Mouse (Mus musculus) neural tube, embryonic 15.5 days (tissue): ENCODE results near the gene Cyp4f16. TPM values are rescaled to one million over a fixed set of nuclear protein-coding genes. Genes with fewer than 3 reads are reported as not detected.
A peak's percentile ranks its signal among the peaks of the same experiment; 100 is the strongest.
"Not testable (repeated sequence)": the region's sequence is repeated elsewhere in the genome, so short reads cannot be mapped to it uniquely, and the experiment has no call there.

Source experiments
- ATAC-seq: fragments of 200-750 bp; cut with Nextera tagmentation; 2 replicates; pipeline ENCODE4 v1.8.0; 2017; ENCODE audit warnings: mild to moderate bottlenecking, moderate TSS enrichment, moderate library complexity; ENCODE audit not compliant: low FRiP score
- H3K27ac ChIP-seq: fragments of 300-500 bp; sonication (generic); replicated peaks from 2 replicates; pipeline ENCODE4 v1.5.1; 2015; ENCODE audit warnings: mild to moderate bottlenecking, inconsistent platforms
- H3K27me3 ChIP-seq: fragments of 300-500 bp; sonication (generic); replicated peaks from 2 replicates; pipeline ENCODE4 v1.6.1; 2015; ENCODE audit warnings: inconsistent platforms
- H3K36me3 ChIP-seq: fragments of 300-500 bp; sonication (generic); 2 replicates; pipeline ENCODE4 v1.6.1; 2015; ENCODE audit warnings: inconsistent platforms
- H3K4me1 ChIP-seq: fragments of 300-500 bp; sonication (generic); 2 replicates; pipeline ENCODE4 v1.6.1; 2015; ENCODE audit warnings: inconsistent platforms
- H3K4me2 ChIP-seq: fragments of 300-500 bp; sonication (generic); 2 replicates; pipeline ENCODE4 v1.6.1; 2015; ENCODE audit warnings: inconsistent platforms, mild to moderate bottlenecking, moderate library complexity
- H3K4me3 ChIP-seq: fragments of 300-500 bp; sonication (generic); replicated peaks from 2 replicates; pipeline ENCODE4 v1.5.1; 2015; ENCODE audit warnings: mild to moderate bottlenecking, inconsistent platforms
- H3K9ac ChIP-seq: fragments of 300-500 bp; sonication (generic); replicated peaks from 2 replicates; pipeline ENCODE4 v1.6.1; 2015; ENCODE audit warnings: mild to moderate bottlenecking, inconsistent platforms
- H3K9me3 ChIP-seq: fragments of 300-500 bp; sonication (generic); replicated peaks from 2 replicates; pipeline ENCODE4 v1.6.1; 2016; ENCODE audit warnings: inconsistent platforms
- WGBS: fragments of 180-500 bp; shearing (Covaris S2); methylation state at CpG from one replicate; pipeline ENCODE4 v1.1.7; 2015; ENCODE audit warnings: mixed read lengths; 5-methylcytosine and 5-hydroxymethylcytosine counted together
- polyA plus RNA-seq: library from polyadenylated mRNA; unstranded; fragments of >200 nt; fragmentation: Nextera tagmentation; extraction: Ambion mirVana; gene quantifications from 2 replicates; pipeline ENCODE4 v1.2.1, GENCODE M21; 2015

Gene Cyp4f16
- polyA plus RNA-seq, 1 experiment from 2014 or later, result 19.1 TPM

DNA sequence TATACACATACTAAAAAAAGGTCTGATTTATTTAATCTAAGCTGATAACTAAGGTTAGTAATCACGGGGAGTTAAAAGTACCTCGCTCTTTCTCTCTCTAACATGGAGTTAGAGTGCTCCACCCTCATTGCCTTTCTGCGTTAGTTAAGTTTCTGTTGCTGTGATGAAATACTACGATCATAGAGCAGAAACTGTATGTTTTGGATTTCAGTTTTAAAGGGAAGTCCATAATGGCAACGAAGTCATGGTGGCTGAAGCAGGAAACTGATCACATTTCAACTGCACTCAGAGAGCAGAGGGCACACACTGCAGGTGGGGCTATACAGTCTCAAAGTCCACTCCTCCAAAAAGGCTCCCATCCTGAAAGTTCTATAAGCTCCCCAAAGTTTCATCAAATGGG lies 13.5 kb upstream of the Cyp4f16 start:
- no peaks in the 10 kb centered on the region for H3K27me3 ChIP-seq
- whole genome bisulfite sequencing, result 89% methylated on average over 5 of the region's 5 CpGs

GRCm38 (mm10) chr17:32523895-32524294 lies 12.5 kb upstream of the Cyp4f16 start:
- no peak overlapping the region for H3K4me2 ChIP-seq
- no peak for ATAC-seq
- 0 out of 2 replicates have a peak, but pooled peaks cover 4% of the 10 kb centered on the region for H3K4me1 ChIP-seq
- H3K4me3 ChIP-seq, result no peak overlapping the region
- 93% methylated on average over 11 of the region's 11 CpGs for WGBS
- H3K27ac ChIP-seq, result no peak overlapping the region
- H3K9ac ChIP-seq, result no peak overlapping the region
- H3K27me3 ChIP-seq, result no peaks in the 10 kb centered on the region
- peaks cover 29% of the 10 kb centered on the region for H3K36me3 ChIP-seq
- no peaks in the 10 kb centered on the region for H3K9me3 ChIP-seq

More for the DNA sequence above, 13.5 kb upstream of the Cyp4f16 start:
- no peak overlapping the region for H3K27ac ChIP-seq
- no peaks in the 10 kb centered on the region for H3K9me3 ChIP-seq
- no peak overlapping the region for H3K4me2 ChIP-seq
- ATAC-seq, result no peak
- no peak overlapping the region for H3K4me3 ChIP-seq
- peaks cover 35% of the 10 kb centered on the region for H3K36me3 ChIP-seq
- H3K9ac ChIP-seq, result no peak overlapping the region
- H3K4me1 ChIP-seq, result no peaks in the 10 kb centered on the region

- not testable (repeated sequence) for H3K9ac ChIP-seq, ATAC-seq, H3K9me3 ChIP-seq, H3K27ac ChIP-seq, H3K4me1 ChIP-seq, H3K4me3 ChIP-seq, H3K27me3 ChIP-seq, H3K4me2 ChIP-seq
- peaks cover 25% of the 10 kb centered on the region for H3K36me3 ChIP-seq
- WGBS, result 88% methylated on average over 1 of the region's 1 CpGs
Measured at GRCm38 (mm10) chr17:32526341-32526740, 10.0 kb upstream of the Cyp4f16 start.

GRCm38 (mm10) chr17:32527748-32528147 lies 8.6 kb upstream of the Cyp4f16 start:
- WGBS, result 86% methylated on average over 11 of the region's 11 CpGs
- Histone ChIP-seq H3K27ac (no peak overlapping the region), H3K4me1 (0 out of 2 replicates have a peak, but pooled peaks cover 4% of the 10 kb centered on the region), H3K9ac (no peak overlapping the region), H3K27me3 (no peaks in the 10 kb centered on the region), H3K4me3 (no peak overlapping the region), H3K9me3 (no peaks in the 10 kb centered on the region), H3K4me2 (no peak overlapping the region), H3K36me3 (peaks cover 25% of the 10 kb centered on the region)
- ATAC-seq, result no peak

DNA sequence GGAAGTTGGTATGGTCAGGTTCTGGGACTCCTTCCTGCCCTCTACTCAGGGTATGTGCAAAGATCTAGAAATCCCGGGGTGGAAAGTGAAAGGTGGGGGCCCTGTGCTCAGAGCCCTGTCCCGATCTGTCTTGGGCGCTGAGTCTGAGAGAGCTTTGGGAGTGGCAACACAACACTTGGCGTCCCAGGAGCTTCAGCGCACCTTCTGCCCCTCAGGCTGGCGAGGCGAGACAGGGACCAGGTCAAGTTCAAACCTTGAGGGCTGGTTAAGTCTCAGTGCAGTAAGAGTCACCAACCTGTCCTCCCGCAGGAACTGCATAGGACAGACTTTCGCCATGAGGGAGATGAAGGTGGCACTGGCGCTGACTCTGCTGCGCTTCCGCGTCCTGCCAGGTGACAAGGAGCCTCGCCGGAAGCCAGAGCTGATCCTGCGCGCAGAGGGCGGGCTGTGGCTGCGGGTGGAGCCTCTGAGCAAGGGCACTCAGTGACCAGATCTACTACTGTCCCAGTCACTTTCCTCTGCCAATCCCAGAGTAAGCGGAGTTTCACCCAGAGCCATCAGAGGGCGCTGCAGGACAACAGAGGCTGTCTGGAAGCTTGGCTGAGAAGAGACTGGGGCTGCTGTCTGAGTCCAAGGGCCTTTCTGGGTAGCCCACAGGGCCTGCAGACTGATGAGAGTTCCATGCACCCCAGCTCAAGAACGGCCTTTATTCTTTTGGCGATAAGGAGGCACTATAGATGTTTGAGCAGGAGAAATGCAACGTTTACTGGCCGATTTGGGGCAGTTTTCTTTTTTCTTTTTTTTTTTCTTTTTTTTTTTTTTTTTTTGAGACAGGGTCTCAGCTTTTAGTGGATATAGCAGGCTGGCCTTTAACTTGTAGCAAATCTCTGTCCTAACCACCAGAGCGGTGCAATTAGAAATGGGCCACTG lies 7.7 kb upstream of the Cyp4f16 start:
- 20% methylated on average over 26 of the region's 26 CpGs for WGBS
- peak; percentile 59 for ATAC-seq
- peak overlapping the region; percentile 49 for H3K4me2 ChIP-seq
- 0 out of 2 replicates have a peak, but pooled peaks cover 4% of the 10 kb centered on the region for H3K4me1 ChIP-seq
- peaks cover 18% of the 10 kb centered on the region for H3K36me3 ChIP-seq
- peak overlapping the region; percentile 10; the same call in 1 of the 2 replicates for H3K4me3 ChIP-seq
- no peaks in the 10 kb centered on the region for H3K9me3 ChIP-seq
- H3K9ac ChIP-seq, result no peak overlapping the region
- no peak overlapping the region for H3K27ac ChIP-seq
- no peaks in the 10 kb centered on the region for H3K27me3 ChIP-seq

- H3K27ac ChIP-seq, H3K9me3 ChIP-seq, H3K27me3 ChIP-seq, H3K4me3 ChIP-seq, H3K9ac ChIP-seq, H3K36me3 ChIP-seq, ATAC-seq, H3K4me2 ChIP-seq: not testable (repeated sequence)
- peaks cover 17% of the 10 kb centered on the region for H3K4me1 ChIP-seq
- WGBS, result 40% methylated on average over 4 of the region's 4 CpGs
Measured at GRCm38 (mm10) chr17:32532356-32532755, 4.0 kb upstream of the Cyp4f16 start.

DNA sequence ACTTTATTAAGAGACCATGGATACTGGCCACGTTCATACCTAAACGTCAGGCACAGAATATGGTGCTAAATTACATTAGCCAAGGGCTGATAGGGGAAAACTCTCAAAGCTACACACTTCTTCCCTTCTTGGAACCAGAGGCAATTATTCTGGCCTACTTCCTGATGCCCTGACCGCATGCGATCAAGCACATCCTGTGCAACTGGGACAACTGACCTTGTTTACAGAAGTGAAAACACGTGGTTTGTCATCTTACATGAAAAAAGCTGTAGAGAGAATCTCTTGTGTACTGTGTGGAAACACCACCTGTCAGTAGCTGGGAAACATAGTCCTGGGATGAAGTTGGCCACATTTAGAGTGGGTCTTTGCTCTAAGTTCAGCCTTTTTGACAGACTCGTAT lies 2.3 kb upstream of the Cyp4f16 start:
- Histone ChIP-seq H3K9me3 (no peaks in the 10 kb centered on the region), H3K27ac (no peak overlapping the region), H3K9ac (no peak overlapping the region), H3K36me3 (no peaks in the 10 kb centered on the region), H3K4me2 (no peak overlapping the region), H3K27me3 (no peaks in the 10 kb centered on the region), H3K4me1 (peaks cover 14% of the 10 kb centered on the region), H3K4me3 (no peak overlapping the region)
- ATAC-seq, result no peak
- WGBS, result 89% methylated on average over 6 of the region's 6 CpGs

DNA sequence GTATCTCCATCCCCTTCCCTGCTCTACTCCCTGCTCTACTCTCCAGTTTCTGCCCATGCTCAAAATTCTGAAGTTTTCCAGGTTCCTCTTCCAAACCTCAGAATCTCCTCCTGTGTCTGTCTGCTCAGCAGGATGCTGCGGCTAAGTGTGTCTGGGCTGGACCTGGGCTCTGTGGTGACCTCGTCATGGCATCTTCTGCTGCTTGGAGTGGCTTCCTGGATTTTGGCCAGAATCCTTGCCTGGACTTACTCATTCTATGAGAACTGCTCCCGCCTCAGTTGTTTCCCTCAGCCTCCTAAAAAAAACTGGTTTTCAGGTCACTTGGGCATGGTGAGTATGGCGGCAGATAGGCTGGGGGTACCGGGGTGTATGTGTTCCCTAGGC lies 501 bp downstream of the Cyp4f16 start:
- H3K36me3 ChIP-seq, result no peaks in the 10 kb centered on the region
- peak overlapping the region; percentile 28; the same call in 1 of the 2 replicates for H3K27ac ChIP-seq
- no peaks in the 10 kb centered on the region for H3K9me3 ChIP-seq
- H3K27me3 ChIP-seq, result no peaks in the 10 kb centered on the region
- H3K4me2 ChIP-seq, result peak overlapping the region; percentile 67
- peak overlapping the region; percentile 42 for H3K9ac ChIP-seq
- no peak for ATAC-seq
- H3K4me1 ChIP-seq, result peaks cover 14% of the 10 kb centered on the region
- 63% methylated on average over 5 of the region's 5 CpGs for WGBS
- peak overlapping the region; percentile 47 for H3K4me3 ChIP-seq

- not testable (repeated sequence) for H3K27me3 ChIP-seq, H3K4me2 ChIP-seq, H3K4me3 ChIP-seq, H3K27ac ChIP-seq, H3K9ac ChIP-seq, H3K9me3 ChIP-seq, ATAC-seq, H3K4me1 ChIP-seq
- 93% methylated on average over 5 of the region's 5 CpGs for WGBS
- H3K36me3 ChIP-seq, result peaks cover 11% of the 10 kb centered on the region; the same call in 1 of the 2 replicates
Measured at GRCm38 (mm10) chr17:32544792-32545191, 8.4 kb downstream of the Cyp4f16 start.

DNA sequence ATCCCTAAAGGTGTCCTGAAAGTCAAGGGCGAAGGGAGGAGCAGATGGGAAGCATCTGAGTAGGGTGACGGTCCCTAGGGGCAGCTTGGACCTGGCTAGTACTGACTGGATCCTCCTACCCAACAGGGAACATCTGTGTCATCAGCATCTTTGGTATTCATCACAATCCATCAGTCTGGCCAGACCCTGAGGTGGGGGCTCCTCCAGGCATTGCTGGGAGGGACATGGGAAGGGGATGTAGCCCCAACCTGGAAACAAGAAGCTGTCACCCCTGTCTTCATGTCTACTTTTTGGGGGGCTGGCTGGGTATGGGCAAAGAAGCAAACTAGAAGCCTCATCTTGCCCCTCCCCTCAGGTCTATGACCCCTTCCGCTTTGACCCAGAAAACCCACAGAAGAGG lies 14.0 kb downstream of the Cyp4f16 start:
- H3K9ac ChIP-seq, result peak overlapping the region; percentile 36; the same call in 1 of the 2 replicates

DNA sequence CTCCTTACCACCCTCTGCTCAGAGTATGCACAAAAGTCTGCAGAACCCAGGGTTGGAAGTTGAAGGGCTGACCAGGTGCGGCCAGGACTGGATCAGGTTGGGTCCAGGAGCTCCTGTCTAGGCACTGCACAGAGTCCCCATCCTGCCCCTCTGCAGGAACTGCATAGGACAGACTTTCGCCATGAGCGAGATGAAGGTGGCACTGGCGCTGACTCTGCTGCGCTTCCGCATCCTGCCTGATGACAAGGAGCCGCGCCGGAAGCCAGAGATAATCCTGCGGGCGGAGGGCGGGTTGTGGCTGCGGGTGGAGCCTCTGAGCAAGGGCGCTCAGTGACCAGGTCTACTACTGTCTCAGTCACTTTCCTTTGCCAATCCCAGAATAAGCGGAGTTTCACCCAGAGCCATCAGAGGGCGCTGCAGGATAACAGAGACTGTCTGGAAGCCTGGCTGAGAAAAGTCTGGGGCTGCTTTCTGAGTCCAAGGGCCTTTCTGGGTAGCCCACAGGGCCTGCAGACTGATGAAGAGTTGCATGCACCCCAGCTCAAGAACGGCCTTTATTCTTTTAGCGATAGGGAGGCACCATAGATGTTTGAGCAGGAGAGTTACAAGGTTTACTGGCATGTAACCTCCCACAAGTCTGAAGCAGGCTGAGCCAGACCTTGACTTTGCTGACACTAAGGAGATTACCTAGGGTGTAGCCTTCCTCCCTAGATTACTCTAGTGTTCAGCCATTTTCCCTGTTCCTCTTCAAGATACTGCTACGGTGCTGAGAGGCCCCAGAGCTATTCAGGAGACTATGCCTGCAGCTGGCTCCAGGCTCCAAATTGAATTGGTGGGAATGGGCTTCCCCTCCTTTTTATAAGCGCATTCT lies 14.8 kb downstream of the Cyp4f16 start:
- Histone ChIP-seq H3K4me2 (peak overlapping the region; percentile 65), H3K4me1 (peaks cover 11% of the 10 kb centered on the region), H3K4me3 (peak overlapping the region; percentile 41), H3K27ac (peak overlapping the region; percentile 54), H3K9ac (peak overlapping the region; percentile 36), H3K27me3 (no peaks in the 10 kb centered on the region), H3K9me3 (no peaks in the 10 kb centered on the region), H3K36me3 (no peaks in the 10 kb centered on the region)
- 13% methylated on average over 20 of the region's 20 CpGs for WGBS
- peak; percentile 96 for ATAC-seq

More for the DNA sequence above, 14.0 kb downstream of the Cyp4f16 start:
- H3K4me1 ChIP-seq, result peaks cover 11% of the 10 kb centered on the region
- H3K4me3 ChIP-seq, result peak overlapping the region; percentile 41
- not testable (repeated sequence) for H3K27me3 ChIP-seq, H3K36me3 ChIP-seq, H3K27ac ChIP-seq, H3K9me3 ChIP-seq
- 87% methylated on average over 3 of the region's 3 CpGs for WGBS
- ATAC-seq, result peak; percentile 55
- peak overlapping the region; percentile 65 for H3K4me2 ChIP-seq
